Mouse (Mus musculus) cortical plate, adult 2 months (tissue): ENCODE measurements around the gene Pnp.

Experiments used
- CTCF ChIP-seq: fragments of 200-500 bp; IDR thresholded peaks from 2 replicates; pipeline ENCODE4 v1.5.1; 2011; ENCODE audit warnings: mild to moderate bottlenecking, control low read depth, low read length; ENCODE audit not compliant: insufficient read depth; ENCODE audit errors: extremely low read depth
- POLR2A ChIP-seq: fragments of 200-500 bp; IDR thresholded peaks from 2 replicates; pipeline ENCODE4 v1.6.1; 2011; ENCODE audit warnings: mild to moderate bottlenecking, low read length, control low read depth; ENCODE audit not compliant: insufficient read depth; ENCODE audit errors: extremely low read depth

DNA sequence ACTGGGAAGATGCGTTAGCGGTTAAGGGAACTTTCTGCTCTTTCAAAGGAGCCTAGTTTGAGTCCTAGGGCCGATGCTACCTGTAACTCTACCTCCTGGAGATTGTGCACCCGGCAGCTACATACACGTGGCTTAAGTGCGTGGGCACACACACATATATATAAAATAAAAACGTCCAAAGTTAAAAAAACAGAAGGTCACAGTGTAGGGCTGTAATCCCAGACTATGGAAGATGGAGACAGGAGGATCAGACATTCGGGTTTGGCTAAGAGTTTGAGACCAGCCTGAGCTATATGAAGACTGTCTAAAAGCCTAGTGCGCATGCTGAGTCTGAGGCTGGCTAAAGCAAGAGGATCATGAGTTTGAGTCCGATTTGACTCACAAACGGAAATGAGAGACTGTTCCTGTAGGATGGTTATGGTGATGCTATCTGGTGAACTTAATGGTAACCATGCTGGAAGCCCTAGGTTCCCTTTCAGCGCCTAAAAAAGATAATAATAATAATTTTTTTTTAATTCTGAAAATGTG lies 675 bp downstream of the Pnp start:
- TF ChIP-seq POLR2A (no peak), CTCF (no peak)
